Mouse (Mus musculus): Measurements from ENCODE around the gene Miga2. TPM values are rescaled to one million over a fixed set of nuclear protein-coding genes. Genes with fewer than 3 reads are reported as not detected.
"Not testable (repeated sequence)": the region's sequence is repeated elsewhere in the genome, so short reads cannot be mapped to it uniquely, and the experiment has no call there.

Gene Miga2
- polyA plus RNA-seq, 1 experiment = 6.9 TPM

GRCm38 (mm10) chr2:30415936-30416648, 52.1 kb downstream of the Miga2 start, which contains the start of gene Ptpa:
Ptpa (plus strand) TSS chr2:30416039.
- Histone ChIP-seq H3K27ac (ENCODE audit: insufficient read depth, low read depth, low read length) (peak within 1 kb of the TSS; percentile 66), H3K4me3 (ENCODE audit: insufficient read depth, low read length) (peak within 1 kb of the TSS; percentile 62), H3K4me1 (ENCODE audit: control insufficient read depth, insufficient read depth, low read length) (peaks cover 15% of the 10 kb centered on the region)
- peak; percentile 100 for TF ChIP-seq POLR2A (IDR thresholded peaks at IDR 0.05; ENCODE audit: borderline replicate concordance, low read depth, low read length)
- TF ChIP-seq CTCF (IDR thresholded peaks at IDR 0.05; ENCODE audit: low read depth, low read length) = no peak

GRCm38 (mm10) chr2:30416649-30416965, 52.6 kb downstream of the Miga2 start:
- TF ChIP-seq CTCF (IDR thresholded peaks at IDR 0.05; ENCODE audit: low read depth, low read length) (no peak), POLR2A (IDR thresholded peaks at IDR 0.05; ENCODE audit: borderline replicate concordance, low read depth, low read length) (no peak)
- Histone ChIP-seq H3K27ac (ENCODE audit: insufficient read depth, low read depth, low read length) (peak overlapping the region; percentile 66), H3K4me3 (ENCODE audit: insufficient read depth, low read length) (peak overlapping the region; percentile 62), H3K4me1 (ENCODE audit: control insufficient read depth, insufficient read depth, low read length) (peaks cover 18% of the 10 kb centered on the region)

- not testable (repeated sequence) for H3K27ac ChIP-seq (ENCODE audit: insufficient read depth, low read depth, low read length)
- H3K4me3 ChIP-seq (ENCODE audit: insufficient read depth, low read length) = peak overlapping the region; percentile 62
- H3K4me1 ChIP-seq (ENCODE audit: control insufficient read depth, insufficient read depth, low read length) = peaks cover 18% of the 10 kb centered on the region
These were observed 53.1 kb downstream of the Miga2 start for GRCm38 (mm10) chr2:30417154-30417553.

GRCm38 (mm10) chr2:30417595-30418165, 53.6 kb downstream of the Miga2 start:
- TF ChIP-seq POLR2A (IDR thresholded peaks at IDR 0.05; ENCODE audit: borderline replicate concordance, low read depth, low read length) = no peak
- TF ChIP-seq CTCF (IDR thresholded peaks at IDR 0.05; ENCODE audit: low read depth, low read length) = no peak
- Histone ChIP-seq H3K27ac (ENCODE audit: insufficient read depth, low read depth, low read length) (no peak overlapping the region), H3K4me1 (ENCODE audit: control insufficient read depth, insufficient read depth, low read length) (peaks cover 18% of the 10 kb centered on the region), H3K4me3 (ENCODE audit: insufficient read depth, low read length) (no peak overlapping the region)

- H3K4me3 ChIP-seq (ENCODE audit: insufficient read depth, low read length) = no peak overlapping the region
- H3K4me1 ChIP-seq (ENCODE audit: control insufficient read depth, insufficient read depth, low read length) = peaks cover 18% of the 10 kb centered on the region
- no peak overlapping the region for H3K27ac ChIP-seq (ENCODE audit: insufficient read depth, low read depth, low read length)
- no peak for TF ChIP-seq CTCF (IDR thresholded peaks at IDR 0.05; ENCODE audit: low read depth, low read length)
- TF ChIP-seq POLR2A (IDR thresholded peaks at IDR 0.05; ENCODE audit: borderline replicate concordance, low read depth, low read length) = no peak
These were observed 54.2 kb downstream of the Miga2 start for GRCm38 (mm10) chr2:30418259-30418658.

- no peak overlapping the region for H3K27ac ChIP-seq (ENCODE audit: insufficient read depth, low read depth, low read length)
- TF ChIP-seq POLR2A (IDR thresholded peaks at IDR 0.05; ENCODE audit: borderline replicate concordance, low read depth, low read length) (no peak), CTCF (IDR thresholded peaks at IDR 0.05; ENCODE audit: low read depth, low read length) (no peak)
- peaks cover 17% of the 10 kb centered on the region for H3K4me1 ChIP-seq (ENCODE audit: control insufficient read depth, insufficient read depth, low read length)
- H3K4me3 ChIP-seq (ENCODE audit: insufficient read depth, low read length) = no peak overlapping the region
These were observed 55.1 kb downstream of the Miga2 start for GRCm38 (mm10) chr2:30419112-30419511.

- no peak overlapping the region for H3K4me3 ChIP-seq (ENCODE audit: insufficient read depth, low read length)
- TF ChIP-seq CTCF (IDR thresholded peaks at IDR 0.05; ENCODE audit: low read depth, low read length) (no peak), POLR2A (IDR thresholded peaks at IDR 0.05; ENCODE audit: borderline replicate concordance, low read depth, low read length) (no peak)
- no peak overlapping the region for H3K27ac ChIP-seq (ENCODE audit: insufficient read depth, low read depth, low read length)
- peaks cover 10% of the 10 kb centered on the region for H3K4me1 ChIP-seq (ENCODE audit: control insufficient read depth, insufficient read depth, low read length)
These were observed 57.4 kb downstream of the Miga2 start for GRCm38 (mm10) chr2:30421432-30421831.

GRCm38 (mm10) chr2:30429156-30429555, 65.1 kb downstream of the Miga2 start:
- no peak overlapping the region for H3K27ac ChIP-seq (ENCODE audit: insufficient read depth, low read depth, low read length)
- TF ChIP-seq CTCF (IDR thresholded peaks at IDR 0.05; ENCODE audit: low read depth, low read length) (no peak), POLR2A (IDR thresholded peaks at IDR 0.05; ENCODE audit: borderline replicate concordance, low read depth, low read length) (no peak)
- no peaks in the 10 kb centered on the region for H3K4me1 ChIP-seq (ENCODE audit: control insufficient read depth, insufficient read depth, low read length)
- H3K4me3 ChIP-seq (ENCODE audit: insufficient read depth, low read length) = no peak overlapping the region

Other genes with a start within 250 kb of the Miga2 start
- gene Zer1, start 239.6 kb upstream of the Miga2 start, polyA plus RNA-seq (2012; ENCODE audit: insufficient read depth, insufficient read length, missing spikeins) = 22.8 and 26.8 TPM in 2 replicates
- 95.7 and 107 TPM in 2 replicates for gene Tbc1d13, start 230.5 kb upstream of the Miga2 start, polyA plus RNA-seq (2012; ENCODE audit: insufficient read depth, insufficient read length, missing spikeins)
- 5.4 and 6.4 TPM in 2 replicates for gene Endog, start 192.7 kb upstream of the Miga2 start, polyA plus RNA-seq (2012; ENCODE audit: insufficient read depth, insufficient read length, missing spikeins)
- 12.5 and 12.9 TPM in 2 replicates for gene Spout1, start 185.8 kb upstream of the Miga2 start, polyA plus RNA-seq (2012; ENCODE audit: insufficient read depth, insufficient read length, missing spikeins)
- 3.5 and 3.9 TPM in 2 replicates for gene Kyat1, start 158.4 kb upstream of the Miga2 start, polyA plus RNA-seq (2012; ENCODE audit: insufficient read depth, insufficient read length, missing spikeins)
- gene Lrrc8a, start 126.5 kb upstream of the Miga2 start, polyA plus RNA-seq (2012; ENCODE audit: insufficient read depth, insufficient read length, missing spikeins) = 17.0 and 18.9 TPM in 2 replicates
- gene Gm28035, start 123.7 kb upstream of the Miga2 start, polyA plus RNA-seq (2012; ENCODE audit: insufficient read depth, insufficient read length, missing spikeins) = 0.91 and 1.6 TPM in 2 replicates
- 8.2 and 15.3 TPM in 2 replicates for gene Phyhd1, start 98.0 kb upstream of the Miga2 start, polyA plus RNA-seq (2012; ENCODE audit: insufficient read depth, insufficient read length, missing spikeins)
- gene Gm28038, start 83.2 kb upstream of the Miga2 start, polyA plus RNA-seq (2012; ENCODE audit: insufficient read depth, insufficient read length, missing spikeins) = 3.5 TPM in 1 of 2 replicates, not detected in the other
- gene Dolk, start 77.9 kb upstream of the Miga2 start, polyA plus RNA-seq (2012; ENCODE audit: insufficient read depth, insufficient read length, missing spikeins) = 11.5 and 12.4 TPM in 2 replicates
- gene Nup188, start 77.8 kb upstream of the Miga2 start, polyA plus RNA-seq (2012; ENCODE audit: insufficient read depth, insufficient read length, missing spikeins) = 14.9 and 16.0 TPM in 2 replicates
- gene Sh3glb2, start 4.9 kb upstream of the Miga2 start, polyA plus RNA-seq (2012; ENCODE audit: insufficient read depth, insufficient read length, missing spikeins) = 40.8 and 45.1 TPM in 2 replicates
- gene Dolpp1, start 28.0 kb downstream of the Miga2 start, polyA plus RNA-seq (2012; ENCODE audit: insufficient read depth, insufficient read length, missing spikeins) = 24.2 and 28.7 TPM in 2 replicates
- gene Crat, start 51.6 kb downstream of the Miga2 start, polyA plus RNA-seq (2012; ENCODE audit: insufficient read depth, insufficient read length, missing spikeins) = 66.4 and 67.4 TPM in 2 replicates
- gene Ptpa, start 51.8 kb downstream of the Miga2 start, polyA plus RNA-seq (2012; ENCODE audit: insufficient read depth, insufficient read length, missing spikeins) = 110 TPM in 2 replicates
- 2.0 and 2.4 TPM in 2 replicates for gene Ier5l, start 110.0 kb downstream of the Miga2 start, polyA plus RNA-seq (2012; ENCODE audit: insufficient read depth, insufficient read length, missing spikeins)
- 0.87 and 2.8 TPM in 2 replicates for gene Cstad, start 230.8 kb downstream of the Miga2 start, polyA plus RNA-seq (2012; ENCODE audit: insufficient read depth, insufficient read length, missing spikeins)